Mouse (Mus musculus) midbrain, embryonic 15.5 days (tissue): ENCODE measurements around the gene Mybbp1a. TPM values are rescaled to one million over a fixed set of nuclear protein-coding genes. Genes with fewer than 3 reads are reported as not detected.
A peak's percentile ranks its signal among the peaks of the same experiment; 100 is the strongest.

Experiments used
- ATAC-seq: fragments of 200-750 bp; cut with Nextera tagmentation; replicated peaks from 2 replicates; pipeline ENCODE4 v1.8.0; 2017; ENCODE audit warnings: moderate TSS enrichment
- H3K27ac ChIP-seq: fragments of 300-500 bp; sonication (generic); 2 replicates; pipeline ENCODE4 v1.5.1; 2015; ENCODE audit warnings: mild to moderate bottlenecking, inconsistent platforms
- H3K27me3 ChIP-seq: fragments of 300-500 bp; sonication (generic); replicated peaks from 2 replicates; pipeline ENCODE4 v1.6.1; 2015; ENCODE audit warnings: inconsistent platforms
- H3K36me3 ChIP-seq: fragments of 300-500 bp; sonication (generic); replicated peaks from 2 replicates; pipeline ENCODE4 v1.6.1; 2015; ENCODE audit warnings: inconsistent platforms
- H3K4me1 ChIP-seq: fragments of 300-500 bp; sonication (generic); 2 replicates; pipeline ENCODE4 v1.6.1; 2015; ENCODE audit warnings: inconsistent platforms
- H3K4me2 ChIP-seq: fragments of 300-500 bp; sonication (generic); 2 replicates; pipeline ENCODE4 v1.6.1; 2015; ENCODE audit warnings: inconsistent platforms, mild to moderate bottlenecking, moderate library complexity
- H3K4me3 ChIP-seq: fragments of 300-500 bp; sonication (generic); 2 replicates; pipeline ENCODE4 v1.5.1; 2015; ENCODE audit warnings: mild to moderate bottlenecking, inconsistent platforms
- H3K9ac ChIP-seq: fragments of 300-500 bp; sonication (generic); 2 replicates; pipeline ENCODE4 v1.6.1; 2015; ENCODE audit warnings: mild to moderate bottlenecking, inconsistent platforms
- H3K9me3 ChIP-seq: fragments of 300-500 bp; sonication (generic); 2 replicates; pipeline ENCODE4 v1.6.1; 2016; ENCODE audit warnings: inconsistent platforms
- WGBS: fragments of 180-500 bp; shearing (Covaris S2); methylation state at CpG from one replicate; pipeline ENCODE4 v1.1.7; 2015; ENCODE audit warnings: mixed read lengths; 5-methylcytosine and 5-hydroxymethylcytosine counted together
- polyA plus RNA-seq: library from polyadenylated mRNA; unstranded; fragments of >200 nt; fragmentation: Nextera tagmentation; extraction: Ambion mirVana; gene quantifications from 2 replicates; pipeline ENCODE4 v1.2.1, GENCODE M21; 2015

Mybbp1a gene
- polyA plus RNA-seq, 1 experiment from 2014 or later = 67.5 TPM

- Histone ChIP-seq H3K36me3 (no peaks in the 10 kb centered on the region), H3K4me3 (peak overlapping the region; percentile 61), H3K27ac (peak overlapping the region; percentile 81), H3K9me3 (no peaks in the 10 kb centered on the region), H3K4me2 (peak overlapping the region; percentile 63), H3K9ac (peak overlapping the region; percentile 70), H3K27me3 (no peaks in the 10 kb centered on the region), H3K4me1 (peaks cover 39% of the 10 kb centered on the region)
- ATAC-seq = peak; percentile 76
- WGBS = under 1% methylated on average over 38 of the region's 38 CpGs
These were observed 47.7 kb downstream of the Mybbp1a start for GRCm38 (mm10) chr11:72488753-72489271.

GRCm38 (mm10) chr11:72489397-72489796 is 48.2 kb downstream of the Mybbp1a start:
- peak overlapping the region; percentile 81 for H3K27ac ChIP-seq
- 0% methylated on average over 32 of the region's 42 CpGs for WGBS
- peak overlapping the region; percentile 61 for H3K4me3 ChIP-seq
- no peaks in the 10 kb centered on the region for H3K9me3 ChIP-seq
- H3K27me3 ChIP-seq = no peaks in the 10 kb centered on the region
- H3K36me3 ChIP-seq = no peaks in the 10 kb centered on the region
- peak overlapping the region; percentile 63 for H3K4me2 ChIP-seq
- peak overlapping the region; percentile 70 for H3K9ac ChIP-seq
- H3K4me1 ChIP-seq = peaks cover 39% of the 10 kb centered on the region
- ATAC-seq = peak; percentile 52

GRCm38 (mm10) chr11:72489881-72490301 is 48.7 kb downstream of the Mybbp1a start, which contains the start of gene Spns2:
Gene Spns2, minus strand, starts transcription at chr11:72489904.
- no peaks in the 10 kb centered on the region for H3K9me3 ChIP-seq
- H3K36me3 ChIP-seq = no peaks in the 10 kb centered on the region
- peak; percentile 92 for ATAC-seq
- peaks cover 34% of the 10 kb centered on the region for H3K4me1 ChIP-seq
- under 1% methylated on average over 34 of the region's 42 CpGs for WGBS
- H3K9ac ChIP-seq = peak within 1 kb of the TSS; percentile 70
- no peaks in the 10 kb centered on the region for H3K27me3 ChIP-seq
- H3K4me2 ChIP-seq = peak within 1 kb of the TSS; percentile 63
- peak within 1 kb of the TSS; percentile 81 for H3K27ac ChIP-seq
- peak within 1 kb of the TSS; percentile 61 for H3K4me3 ChIP-seq

GRCm38 (mm10) chr11:72491130-72491960 is 50.2 kb downstream of the Mybbp1a start:
- no peaks in the 10 kb centered on the region for H3K9me3 ChIP-seq
- H3K4me1 ChIP-seq = peaks cover 21% of the 10 kb centered on the region
- H3K4me2 ChIP-seq = no peak overlapping the region
- H3K27me3 ChIP-seq = no peaks in the 10 kb centered on the region
- WGBS = 60% methylated on average over 14 of the region's 15 CpGs
- H3K9ac ChIP-seq = no peak overlapping the region
- H3K4me3 ChIP-seq = no peak overlapping the region
- ATAC-seq = no peak
- no peaks in the 10 kb centered on the region for H3K36me3 ChIP-seq
- H3K27ac ChIP-seq = no peak overlapping the region

- Histone ChIP-seq H3K4me1 (0 out of 2 replicates have a peak, but pooled peaks cover 2% of the 10 kb centered on the region), H3K27me3 (no peaks in the 10 kb centered on the region), H3K4me3 (no peak overlapping the region), H3K4me2 (no peak overlapping the region), H3K9ac (no peak overlapping the region), H3K9me3 (no peaks in the 10 kb centered on the region), H3K36me3 (no peaks in the 10 kb centered on the region), H3K27ac (no peak overlapping the region)
- no peak for ATAC-seq
- 57% methylated on average over 8 of the region's 8 CpGs for whole genome bisulfite sequencing
These were observed 53.2 kb downstream of the Mybbp1a start for GRCm38 (mm10) chr11:72494046-72494988.

GRCm38 (mm10) chr11:72496066-72496465 is 54.9 kb downstream of the Mybbp1a start:
- Histone ChIP-seq H3K9me3 (no peaks in the 10 kb centered on the region), H3K27me3 (no peaks in the 10 kb centered on the region), H3K4me3 (no peak overlapping the region), H3K9ac (no peak overlapping the region), H3K4me2 (no peak overlapping the region), H3K4me1 (0 out of 2 replicates have a peak, but pooled peaks cover 2% of the 10 kb centered on the region), H3K27ac (no peak overlapping the region), H3K36me3 (no peaks in the 10 kb centered on the region)
- ATAC-seq = no peak
- WGBS = 60% methylated on average over 3 of the region's 3 CpGs

- H3K9me3 ChIP-seq = no peaks in the 10 kb centered on the region
- H3K4me1 ChIP-seq = peaks cover 5% of the 10 kb centered on the region
- WGBS = 61% methylated on average over 1 of the region's 1 CpGs
- no peak overlapping the region for H3K4me3 ChIP-seq
- H3K27me3 ChIP-seq = no peaks in the 10 kb centered on the region
- no peaks in the 10 kb centered on the region for H3K36me3 ChIP-seq
- H3K9ac ChIP-seq = no peak overlapping the region
- H3K4me2 ChIP-seq = no peak overlapping the region
- no peak overlapping the region for H3K27ac ChIP-seq
- no peak for ATAC-seq
These were observed 55.6 kb downstream of the Mybbp1a start for GRCm38 (mm10) chr11:72496775-72497174.

GRCm38 (mm10) chr11:72497367-72497766 is 56.2 kb downstream of the Mybbp1a start:
- WGBS = 28% methylated on average over 4 of the region's 4 CpGs
- no peaks in the 10 kb centered on the region for H3K36me3 ChIP-seq

GRCm38 (mm10) chr11:72500139-72500538 is 59.0 kb downstream of the Mybbp1a start:
- H3K9me3 ChIP-seq = no peaks in the 10 kb centered on the region
- WGBS = 85% methylated on average over 4 of the region's 4 CpGs
- no peaks in the 10 kb centered on the region for H3K36me3 ChIP-seq
- H3K4me1 ChIP-seq = peaks cover 14% of the 10 kb centered on the region
- no peak overlapping the region for H3K9ac ChIP-seq
- ATAC-seq = no peak
- H3K27me3 ChIP-seq = no peaks in the 10 kb centered on the region
- H3K4me3 ChIP-seq = no peak overlapping the region
- H3K4me2 ChIP-seq = no peak overlapping the region
- H3K27ac ChIP-seq = no peak overlapping the region

More at GRCm38 (mm10) chr11:72497367-72497766, 56.2 kb downstream of the Mybbp1a start:
- Histone ChIP-seq H3K4me1 (peaks cover 11% of the 10 kb centered on the region), H3K9ac (no peak overlapping the region), H3K9me3 (no peaks in the 10 kb centered on the region), H3K4me2 (no peak overlapping the region), H3K27me3 (no peaks in the 10 kb centered on the region), H3K4me3 (no peak overlapping the region), H3K27ac (no peak overlapping the region)
- no peak for ATAC-seq
